Mouse (Mus musculus): Measurements from ENCODE around the gene Sptssb. TPM values are rescaled to one million over a fixed set of nuclear protein-coding genes. Genes with fewer than 3 reads are reported as not detected.

Gene Sptssb
- polyA plus RNA-seq, 1 experiment from 2014 or later, result not detected

GRCm38 (mm10) chr3:69799096-69799495 is 60.6 kb downstream of the Sptssb start:
- no peaks in the 10 kb centered on the region for H3K36me3 ChIP-seq (ENCODE audit: control insufficient read depth, insufficient read depth, low read length)
- WGBS, result 88% methylated on average over 1 of the region's 1 CpGs
- DNase-seq (ENCODE audit: low spot score) (no peak), ATAC-seq (replicated peaks; ENCODE audit: low FRiP score) (no peak)
- no peak overlapping the region for H3K4me3 ChIP-seq (ENCODE audit: low read depth, low read length)
- no peaks in the 10 kb centered on the region for H3K4me1 ChIP-seq (replicated peaks; ENCODE audit: control insufficient read depth, insufficient read depth, low read length)
- H3K27me3 ChIP-seq (ENCODE audit: control insufficient read depth, insufficient read depth, low read length), result no peaks in the 10 kb centered on the region
- H3K4me2 ChIP-seq (ENCODE audit: low read depth, low read length, severe bottlenecking), result no peak overlapping the region
- no peaks in the 10 kb centered on the region for H3K9me3 ChIP-seq (ENCODE audit: control insufficient read depth, low read length)
- no peak overlapping the region for H3K27ac ChIP-seq (ENCODE audit: low read depth, low read length)
- H3K9ac ChIP-seq (ENCODE audit: low read length), result no peak overlapping the region

DNA sequence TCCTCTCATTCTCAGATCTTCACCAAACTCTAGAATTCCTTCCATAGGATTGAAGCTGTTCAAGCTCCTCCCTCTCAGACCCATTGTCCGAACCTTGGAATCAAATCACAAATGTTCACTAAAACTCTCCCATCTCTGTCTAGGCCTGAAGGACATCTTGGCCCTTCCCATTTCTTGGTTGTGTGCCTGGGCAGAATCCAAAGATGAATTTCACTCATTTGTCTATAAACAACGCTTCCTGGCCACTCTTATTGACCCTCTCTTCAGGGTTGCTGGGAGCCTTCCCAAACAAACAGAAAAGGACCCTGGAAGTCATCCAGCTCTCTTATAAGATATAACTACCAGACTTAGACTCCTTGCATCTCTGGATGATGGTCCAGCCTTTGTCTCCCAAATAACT is 61.8 kb downstream of the Sptssb start:
- H3K4me1 ChIP-seq (replicated peaks; ENCODE audit: control insufficient read depth, insufficient read depth, low read length), result no peaks in the 10 kb centered on the region
- no peak overlapping the region for H3K4me2 ChIP-seq (ENCODE audit: low read depth, low read length, severe bottlenecking)
- 94% methylated on average over 2 of the region's 2 CpGs for WGBS
- H3K27me3 ChIP-seq (ENCODE audit: control insufficient read depth, insufficient read depth, low read length), result no peaks in the 10 kb centered on the region
- no peaks in the 10 kb centered on the region for H3K9me3 ChIP-seq (ENCODE audit: control insufficient read depth, low read length)
- ATAC-seq (replicated peaks; ENCODE audit: low FRiP score) (no peak), DNase-seq (ENCODE audit: low spot score) (no peak)
- no peak overlapping the region for H3K4me3 ChIP-seq (ENCODE audit: low read depth, low read length)
- H3K27ac ChIP-seq (ENCODE audit: low read depth, low read length), result no peak overlapping the region
- no peaks in the 10 kb centered on the region for H3K36me3 ChIP-seq (ENCODE audit: control insufficient read depth, insufficient read depth, low read length)
- no peak overlapping the region for H3K9ac ChIP-seq (ENCODE audit: low read length)

DNA sequence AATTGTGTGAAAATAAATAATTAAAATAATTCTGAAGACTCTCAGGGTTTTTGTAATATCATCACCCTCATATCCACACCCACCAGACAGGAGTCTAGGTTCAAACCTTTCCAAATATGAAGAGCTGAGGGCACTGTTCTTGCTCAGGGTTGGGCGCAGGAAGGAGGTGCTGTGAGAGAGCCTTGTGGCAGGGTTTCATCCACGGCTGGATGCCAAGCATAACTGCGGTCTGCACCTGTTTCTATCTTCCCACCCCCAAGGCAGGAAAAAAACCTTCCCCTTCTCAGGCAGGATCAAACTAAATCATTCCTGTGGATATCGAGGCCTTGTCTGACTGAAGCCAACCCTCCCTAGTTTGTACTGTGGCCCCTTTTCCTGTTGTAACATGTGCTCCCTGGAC is 62.2 kb downstream of the Sptssb start:
- no peak overlapping the region for H3K4me3 ChIP-seq (ENCODE audit: low read depth, low read length)
- no peak for DNase-seq (ENCODE audit: low spot score)
- WGBS, result 89% methylated on average over 4 of the region's 4 CpGs
- no peaks in the 10 kb centered on the region for H3K9me3 ChIP-seq (ENCODE audit: control insufficient read depth, low read length)
- no peak overlapping the region for H3K4me2 ChIP-seq (ENCODE audit: low read depth, low read length, severe bottlenecking)
- no peak overlapping the region for H3K27ac ChIP-seq (ENCODE audit: low read depth, low read length)
- H3K4me1 ChIP-seq (replicated peaks; ENCODE audit: control insufficient read depth, insufficient read depth, low read length), result no peaks in the 10 kb centered on the region
- ATAC-seq (replicated peaks; ENCODE audit: low FRiP score), result no peak
- no peaks in the 10 kb centered on the region for H3K36me3 ChIP-seq (ENCODE audit: control insufficient read depth, insufficient read depth, low read length)
- H3K27me3 ChIP-seq (ENCODE audit: control insufficient read depth, insufficient read depth, low read length), result no peaks in the 10 kb centered on the region
- no peak overlapping the region for H3K9ac ChIP-seq (ENCODE audit: low read length)

DNA sequence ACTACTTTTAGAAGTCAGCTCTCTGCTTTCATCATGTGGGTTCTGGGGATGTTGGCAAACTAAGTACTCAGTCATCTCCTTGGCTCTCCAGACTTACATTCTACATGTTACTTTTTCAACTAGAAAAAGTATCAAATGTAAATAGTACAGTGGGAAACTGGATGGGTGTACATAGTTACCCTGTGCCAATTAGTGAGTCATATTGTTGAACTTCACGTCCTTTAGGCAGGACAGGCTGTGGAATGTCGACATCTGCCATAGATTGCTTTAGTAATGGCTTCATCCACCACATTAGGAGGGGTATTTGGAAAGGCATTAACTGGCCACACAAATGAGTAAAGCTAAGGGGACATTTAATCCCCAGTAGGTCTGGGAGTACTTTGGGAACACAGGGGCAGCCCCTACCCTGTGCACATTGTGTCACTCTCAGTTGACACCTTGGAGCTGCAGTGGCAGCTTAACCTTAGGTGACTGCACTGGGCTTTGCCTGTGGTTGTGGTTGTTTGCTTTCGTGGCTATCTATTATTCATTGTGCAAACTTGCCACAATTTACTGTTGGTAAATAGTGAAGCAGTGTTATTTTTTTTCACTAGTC is 66.8 kb downstream of the Sptssb start:
- no peak overlapping the region for H3K9ac ChIP-seq (ENCODE audit: low read length)
- no peaks in the 10 kb centered on the region for H3K36me3 ChIP-seq (ENCODE audit: control insufficient read depth, insufficient read depth, low read length)
- H3K4me2 ChIP-seq (ENCODE audit: low read depth, low read length, severe bottlenecking), result no peak overlapping the region
- no peak overlapping the region for H3K4me3 ChIP-seq (ENCODE audit: low read depth, low read length)
- H3K27ac ChIP-seq (ENCODE audit: low read depth, low read length), result no peak overlapping the region
- no peaks in the 10 kb centered on the region for H3K9me3 ChIP-seq (ENCODE audit: control insufficient read depth, low read length)
- no peaks in the 10 kb centered on the region for H3K4me1 ChIP-seq (replicated peaks; ENCODE audit: control insufficient read depth, insufficient read depth, low read length)
- ATAC-seq (replicated peaks; ENCODE audit: low FRiP score) (no peak), DNase-seq (ENCODE audit: low spot score) (no peak)
- H3K27me3 ChIP-seq (ENCODE audit: control insufficient read depth, insufficient read depth, low read length), result no peaks in the 10 kb centered on the region
- 80% methylated on average over 3 of the region's 3 CpGs for WGBS

- Histone ChIP-seq H3K9ac (ENCODE audit: low read length) (no peak overlapping the region), H3K9me3 (ENCODE audit: control insufficient read depth, low read length) (no peaks in the 10 kb centered on the region), H3K4me1 (replicated peaks; ENCODE audit: control insufficient read depth, insufficient read depth, low read length) (no peaks in the 10 kb centered on the region), H3K27me3 (ENCODE audit: control insufficient read depth, insufficient read depth, low read length) (no peaks in the 10 kb centered on the region), H3K27ac (ENCODE audit: low read depth, low read length) (no peak overlapping the region), H3K36me3 (ENCODE audit: control insufficient read depth, insufficient read depth, low read length) (no peaks in the 10 kb centered on the region), H3K4me3 (ENCODE audit: low read depth, low read length) (no peak overlapping the region), H3K4me2 (ENCODE audit: low read depth, low read length, severe bottlenecking) (no peak overlapping the region)
- 86% methylated on average over 4 of the region's 4 CpGs for WGBS
- ATAC-seq (replicated peaks; ENCODE audit: low FRiP score) (no peak), DNase-seq (ENCODE audit: low spot score) (no peak)
Measured at GRCm38 (mm10) chr3:69779246-69779796, 80.4 kb downstream of the Sptssb start.

DNA sequence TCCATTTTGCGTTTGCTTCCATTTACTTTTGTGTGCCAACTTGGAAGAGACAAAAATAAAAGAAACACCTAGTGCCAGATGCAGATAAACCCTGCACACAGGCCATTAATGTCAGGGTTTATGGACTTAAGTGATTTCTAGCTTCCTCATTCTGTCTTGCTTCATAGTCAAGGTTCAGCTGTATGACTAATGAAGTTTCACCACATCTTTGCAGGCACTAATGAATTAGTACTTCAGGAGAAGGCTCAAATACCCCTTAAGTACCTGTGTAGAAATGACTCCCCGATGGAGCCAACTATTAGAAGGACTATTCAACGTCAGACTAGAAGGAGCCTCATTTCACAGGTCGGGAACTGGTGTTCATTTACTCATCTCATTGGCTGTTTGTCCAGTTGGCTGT is 86.4 kb downstream of the Sptssb start:
- Histone ChIP-seq H3K36me3 (ENCODE audit: control insufficient read depth, insufficient read depth, low read length) (no peaks in the 10 kb centered on the region), H3K9me3 (ENCODE audit: control insufficient read depth, low read length) (no peaks in the 10 kb centered on the region), H3K4me2 (ENCODE audit: low read depth, low read length, severe bottlenecking) (no peak overlapping the region), H3K27ac (ENCODE audit: low read depth, low read length) (no peak overlapping the region), H3K9ac (ENCODE audit: low read length) (no peak overlapping the region), H3K27me3 (ENCODE audit: control insufficient read depth, insufficient read depth, low read length) (no peaks in the 10 kb centered on the region), H3K4me3 (ENCODE audit: low read depth, low read length) (no peak overlapping the region), H3K4me1 (replicated peaks; ENCODE audit: control insufficient read depth, insufficient read depth, low read length) (no peaks in the 10 kb centered on the region)
- DNase-seq (ENCODE audit: low spot score), result no peak
- ATAC-seq (replicated peaks; ENCODE audit: low FRiP score), result no peak
- WGBS, result 93% methylated on average over 4 of the region's 4 CpGs

Other genes with a start within 250 kb of the Sptssb start
- 124 and 138 TPM in 2 replicates for gene Nmd3, start 138.0 kb downstream of the Sptssb start, polyA plus RNA-seq (2014; fragmentation: Nextera tagmentation; extraction: Ambion mirVana)
- gene Otol1, start 147.7 kb upstream of the Sptssb start, polyA plus RNA-seq (2014; fragmentation: Nextera tagmentation; extraction: Ambion mirVana), result not detected in 2 replicates